Mouse (Mus musculus) subcutaneous adipose tissue, adult 2 months (tissue): ENCODE data around the gene Gabpb2. TPM values are rescaled to one million over a fixed set of nuclear protein-coding genes. Genes with fewer than 3 reads are reported as not detected.

Experiments
- polyA plus RNA-seq: library from polyadenylated mRNA; depleted of rRNA; stranded (reverse); fragments of >200 nt; gene quantifications from 2 replicates; pipeline ENCODE4 v1.2.3, GENCODE M21; 2012; ENCODE audit warnings: low replicate concordance; rRNA removed

Gene Gabpb2
- 11.3 and 19.4 TPM in 2 replicates for polyA plus RNA-seq

GRCm38 (mm10) chr3:95217255-95218134 is at the start of gene Gabpb2:
Gene Gabpb2, minus strand, starts transcription at chr3:95217916.

GRCm38 (mm10) chr3:95250783-95251424 is 33.2 kb upstream of the Gabpb2 start, which contains the start of gene Bnipl:
Gene Bnipl, minus strand, starts transcription at chr3:95251193.

GRCm38 (mm10) chr3:95241498-95241897 is 23.8 kb upstream of the Gabpb2 start, which contains the start of gene Gm128:
Gene Gm128, minus strand, starts transcription at chr3:95241598.

GRCm38 (mm10) chr3:95231298-95232221 is 13.8 kb upstream of the Gabpb2 start, which contains the start of gene Mllt11:
Gene Mllt11, minus strand, starts transcription at chr3:95232171.

GRCm38 (mm10) chr3:95228148-95228893 is 10.6 kb upstream of the Gabpb2 start, which contains the start of gene Cdc42se1:
Gene Cdc42se1, plus strand, starts transcription at chr3:95228732.

GRCm38 (mm10) chr3:95159987-95160963 is 57.4 kb downstream of the Gabpb2 start, which contains the start of gene Sema6c:
Gene Sema6c, plus strand, starts transcription at chr3:95160457.

GRCm38 (mm10) chr3:95141952-95142616 is 75.6 kb downstream of the Gabpb2 start, which contains the start of gene Tnfaip8l2:
Gene Tnfaip8l2, minus strand, starts transcription at chr3:95142360.

GRCm38 (mm10) chr3:95133680-95134101 is 84.0 kb downstream of the Gabpb2 start, which contains the start of the genes Scnm1 and Lysmd1:
Gene Scnm1, minus strand, starts transcription at chr3:95134011.
Gene Lysmd1, plus strand, starts transcription at chr3:95134088.

Other genes with a start within 250 kb of the Gabpb2 start
- 55.5 and 65.6 TPM in 2 replicates for gene Pi4kb, start 243.2 kb downstream of the Gabpb2 start, polyA plus RNA-seq
- 14.2 and 26.4 TPM in 2 replicates for gene Zfp687, start 202.5 kb downstream of the Gabpb2 start, polyA plus RNA-seq
- gene Psmd4, start 175.3 kb downstream of the Gabpb2 start, polyA plus RNA-seq, result 192 and 240 TPM in 2 replicates
- 18.7 and 25.1 TPM in 2 replicates for gene Pip5k1a, start 111.0 kb downstream of the Gabpb2 start, polyA plus RNA-seq
- gene Vps72, start 106.9 kb downstream of the Gabpb2 start, polyA plus RNA-seq, result 47.2 and 66.3 TPM in 2 replicates
- gene Tmod4, start 93.4 kb downstream of the Gabpb2 start, polyA plus RNA-seq, result 0.46 and 0.84 TPM in 2 replicates
- gene Scnm1, start 83.9 kb downstream of the Gabpb2 start, polyA plus RNA-seq, result 48.2 and 53.5 TPM in 2 replicates
- 8.5 and 9.4 TPM in 2 replicates for gene Lysmd1, start 83.8 kb downstream of the Gabpb2 start, polyA plus RNA-seq
- 18.6 and 23.0 TPM in 2 replicates for gene Tnfaip8l2, start 75.6 kb downstream of the Gabpb2 start, polyA plus RNA-seq
- 6.0 and 30.1 TPM in 2 replicates for gene Sema6c, start 57.5 kb downstream of the Gabpb2 start, polyA plus RNA-seq
- gene Cdc42se1, start 10.8 kb upstream of the Gabpb2 start, polyA plus RNA-seq, result 52.9 and 68.9 TPM in 2 replicates
- 11.7 and 16.1 TPM in 2 replicates for gene Mllt11, start 14.3 kb upstream of the Gabpb2 start, polyA plus RNA-seq
- 0.91 TPM in 1 of 2 replicates, not detected in the other for gene Gm128, start 23.7 kb upstream of the Gabpb2 start, polyA plus RNA-seq
- gene Bnipl, start 33.3 kb upstream of the Gabpb2 start, polyA plus RNA-seq, result 0.09 and 6.4 TPM in 2 replicates
- 82.0 and 89.1 TPM in 2 replicates for gene Mindy1, start 63.4 kb upstream of the Gabpb2 start, polyA plus RNA-seq
- gene Prune1, start 64.2 kb upstream of the Gabpb2 start, polyA plus RNA-seq, result 28.9 and 29.2 TPM in 2 replicates
- gene Anxa9, start 89.3 kb upstream of the Gabpb2 start, polyA plus RNA-seq, result 4.1 and 7.0 TPM in 2 replicates
- 136 and 146 TPM in 2 replicates for gene Cers2, start 96.9 kb upstream of the Gabpb2 start, polyA plus RNA-seq
- 12.4 and 26.7 TPM in 2 replicates for gene Setdb1, start 139.3 kb upstream of the Gabpb2 start, polyA plus RNA-seq
- not detected in 2 replicates for gene 4930558C23Rik, start 184.9 kb upstream of the Gabpb2 start, polyA plus RNA-seq
- gene Arnt, start 216.5 kb upstream of the Gabpb2 start, polyA plus RNA-seq, result 42.1 and 43.1 TPM in 2 replicates